Mouse (Mus musculus): Measurements from ENCODE around the gene Rps15.

The Rps15 gene

DNA sequence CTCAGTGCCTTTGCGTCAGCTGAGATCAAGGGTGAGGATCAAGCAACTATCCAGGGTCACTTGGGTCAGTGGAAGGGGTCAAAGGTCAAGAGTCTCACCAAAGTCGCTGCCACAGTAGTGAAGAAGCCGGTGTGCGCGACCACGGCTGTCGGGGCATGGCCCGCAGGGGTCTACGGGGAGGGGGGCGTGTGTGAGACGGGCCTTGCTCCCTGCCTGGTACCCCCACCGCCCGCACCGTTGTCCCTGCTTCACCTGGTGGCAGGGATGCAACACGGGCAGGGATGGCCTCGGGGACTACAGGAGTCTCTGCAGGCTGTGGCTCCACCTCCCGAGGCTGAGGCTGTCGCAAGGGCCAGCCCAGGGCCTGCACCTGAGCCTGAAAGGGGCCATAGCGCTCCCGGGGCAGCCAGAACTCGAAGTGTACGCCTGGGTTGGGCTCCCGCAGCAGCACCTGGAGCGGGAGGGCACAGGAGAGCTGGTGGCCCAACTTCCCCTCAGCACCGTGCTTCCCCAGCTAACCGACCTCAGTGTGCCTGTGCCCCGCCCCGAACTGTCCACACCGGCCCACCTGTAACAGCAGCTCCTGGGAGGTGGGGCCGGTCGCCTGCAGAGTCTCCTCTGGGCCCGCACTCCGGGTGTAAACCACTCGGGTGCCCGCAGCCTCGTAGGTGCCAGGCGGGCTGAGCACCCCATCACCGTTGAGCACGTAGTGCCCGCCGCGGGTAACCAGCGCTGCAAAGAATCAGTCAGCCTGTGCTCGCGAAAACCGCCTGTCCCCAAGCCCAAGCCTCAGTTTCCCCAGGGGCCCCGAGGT is 49.4 kb downstream of the Rps15 start:
- in situ Hi-C loops (cut with MboI, MseI), result no loop called here

DNA sequence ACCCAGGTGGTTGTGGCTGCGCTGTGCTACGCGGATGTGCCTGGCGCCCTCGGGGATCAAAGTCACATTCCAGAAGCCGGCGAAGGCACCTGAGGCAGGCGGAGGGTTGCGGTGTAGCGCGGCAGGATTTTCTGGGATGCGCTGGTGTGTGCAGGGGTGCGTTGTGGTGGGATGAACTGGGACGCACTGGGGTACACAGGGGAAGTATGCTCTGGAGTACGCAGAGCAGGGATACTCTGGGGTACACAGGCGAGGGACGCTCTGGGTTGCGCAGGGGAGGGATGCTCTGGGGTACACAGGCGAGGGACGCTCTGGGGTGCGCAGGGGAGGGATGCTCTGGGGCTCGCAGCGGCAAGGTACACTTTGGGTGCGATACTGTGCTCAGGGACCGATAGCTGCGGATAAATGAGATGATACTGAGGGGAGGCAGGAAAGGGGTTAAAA is 50.1 kb downstream of the Rps15 start:
- in situ Hi-C loops (cut with MboI, MseI), result no loop called here

DNA sequence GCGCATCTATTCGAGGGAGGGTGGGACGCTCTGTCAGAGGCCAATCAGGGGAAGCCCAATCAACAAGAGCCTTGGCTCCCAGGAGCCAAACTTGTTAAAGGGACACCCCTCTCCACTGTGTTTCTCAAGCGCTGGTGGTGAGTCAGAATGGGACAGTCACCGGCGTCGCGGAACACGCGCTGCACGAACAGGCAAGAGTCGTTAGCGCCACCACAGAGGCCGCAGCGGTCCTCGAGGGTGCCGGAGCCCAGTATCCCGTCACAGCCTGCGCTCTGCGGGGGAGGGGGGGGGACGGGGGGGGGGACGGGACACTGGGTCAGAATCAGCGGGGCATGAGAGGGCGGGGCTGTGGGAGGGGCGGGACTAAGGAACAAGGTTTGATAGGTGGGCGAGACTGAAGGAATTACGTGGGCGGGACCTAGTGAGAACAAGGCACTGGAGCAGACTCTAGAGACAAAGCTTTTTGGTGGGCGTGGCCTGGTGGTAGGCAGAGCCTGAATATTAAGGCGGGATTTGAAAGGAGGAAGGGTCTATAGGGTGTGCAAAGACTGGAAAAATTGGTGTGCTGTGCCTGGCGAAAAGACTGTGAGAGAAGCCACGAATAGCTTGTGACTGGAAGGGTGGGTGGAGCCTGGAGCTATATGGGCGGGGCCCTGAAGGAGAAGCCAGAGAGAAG is 50.6 kb downstream of the Rps15 start:
- in situ Hi-C loops (cut with MboI, MseI), result no loop called here

GRCm38 (mm10) chr10:80343425-80343895 is 51.2 kb downstream of the Rps15 start:
- in situ Hi-C loops (cut with MboI, MseI), result no loop called here
